Mouse (Mus musculus) frontal cortex, postnatal 25 days (tissue): ENCODE results near the gene Poldip3.

Source experiments
- DNase-seq, 2 experiments: peaks; one replicate each; pipeline ENCODE4 v3.0.0; 2022; ENCODE audit warnings: low spot score in 2 of 2

The Poldip3 gene

DNA sequence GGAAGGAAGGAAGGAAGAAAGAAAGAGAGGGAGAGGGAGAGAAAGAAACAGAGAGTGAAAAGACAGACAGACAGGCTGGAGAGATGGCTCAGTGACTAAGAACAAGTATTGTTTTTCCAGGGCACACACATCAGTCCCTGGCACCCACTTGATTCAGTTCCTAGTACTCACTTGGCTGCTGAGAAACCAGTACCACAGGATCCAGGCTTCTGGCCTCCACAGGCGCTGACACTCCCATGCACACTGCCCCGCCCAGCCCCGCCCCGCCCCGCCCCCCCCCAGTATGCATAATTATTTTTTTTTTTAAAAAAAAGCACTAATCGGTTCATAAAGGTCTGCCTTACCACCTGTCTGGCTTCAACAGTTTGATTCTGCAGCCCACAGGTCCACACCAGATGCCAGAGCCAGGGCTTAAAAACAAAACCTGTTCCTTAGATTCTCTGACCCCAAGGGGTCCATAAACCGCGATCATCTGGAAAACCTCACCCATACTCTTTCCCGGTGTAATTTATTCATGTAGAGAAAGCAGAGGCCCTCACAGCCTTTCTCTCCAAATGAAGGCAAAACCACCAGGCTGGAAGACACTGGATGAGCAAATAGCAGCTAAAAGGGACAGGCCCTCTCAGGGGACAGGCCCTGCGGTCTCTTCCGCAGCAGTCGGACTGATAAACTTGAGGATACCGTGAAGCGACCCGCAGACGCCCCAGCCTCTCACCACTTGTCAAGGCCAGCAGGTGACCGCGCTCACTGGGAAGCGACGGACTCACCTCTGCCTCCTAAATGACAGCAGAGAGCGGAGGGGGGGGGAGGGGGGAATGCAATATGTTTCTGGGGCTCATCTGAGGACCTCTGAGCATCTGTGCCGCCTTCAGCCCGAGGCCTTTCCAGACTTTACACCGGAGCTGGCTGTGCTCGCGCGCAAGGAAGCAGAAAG lies 60.4 kb downstream of the Poldip3 start:
- no peak for DNase-seq

GRCm38 (mm10) chr15:83086636-83087328 lies 62.4 kb downstream of the Poldip3 start:
- DNase-seq = no peak

DNA sequence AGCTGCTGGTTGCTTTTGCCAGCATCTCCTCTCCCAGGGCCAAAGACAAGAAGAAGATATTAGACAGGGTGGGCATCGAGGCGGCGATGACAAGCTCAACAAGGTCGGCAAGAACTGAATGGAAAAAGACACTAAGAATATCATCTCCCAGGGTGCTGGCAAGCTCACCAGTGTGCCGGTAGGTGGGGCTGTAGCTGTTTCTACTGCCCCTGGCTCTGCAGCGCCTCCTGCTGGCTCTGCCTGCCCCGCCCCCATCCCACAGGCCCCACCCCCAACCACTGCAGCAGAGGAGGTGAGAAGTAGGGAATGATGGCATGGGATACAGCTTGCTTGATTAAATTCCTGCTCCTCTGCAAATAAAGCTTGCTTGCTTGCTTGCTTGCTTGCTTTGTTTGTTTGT lies 63.3 kb downstream of the Poldip3 start:
- peak; percentile 12 to 23 for DNase-seq

DNA sequence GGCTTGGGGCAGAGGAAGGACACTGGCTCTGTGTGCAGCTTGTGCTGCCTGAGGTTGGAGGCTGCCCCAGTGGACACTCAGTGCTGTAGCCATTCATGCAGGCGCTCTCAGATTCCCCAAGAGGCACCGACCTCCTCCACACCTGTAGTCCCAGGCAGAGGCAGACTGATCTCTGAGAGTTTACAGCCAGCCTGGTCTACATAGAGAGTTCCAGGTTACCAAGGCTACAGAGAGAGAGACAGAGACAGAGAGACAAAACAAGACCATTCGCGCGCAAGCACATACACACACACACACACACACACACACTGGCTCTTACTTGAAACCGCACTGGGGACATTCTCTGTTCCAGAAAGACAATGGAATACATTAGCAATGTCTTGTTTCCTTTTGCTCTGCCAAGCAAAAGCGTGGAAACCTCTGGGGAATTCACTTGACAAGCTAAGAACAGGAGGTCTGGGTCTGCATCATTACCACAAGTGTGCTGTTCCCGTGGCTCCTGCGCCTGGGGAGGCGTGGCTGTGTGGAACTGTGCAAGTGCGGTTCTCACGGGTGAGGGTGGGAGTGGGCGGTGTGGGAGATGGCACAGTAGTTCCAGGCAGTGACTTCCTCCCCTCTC lies 65.1 kb downstream of the Poldip3 start:
- DNase-seq = no peak

GRCm38 (mm10) chr15:83083530-83083929 lies 65.7 kb downstream of the Poldip3 start:
- no peak for DNase-seq
